Mouse (Mus musculus) cerebellum, adult 8-10 months (tissue): ENCODE results near the gene Ifna1.

Source experiments
- DNase-seq: peaks from one replicate; pipeline ENCODE4 v3.0.0; 2022

The Ifna1 gene

GRCm38 (mm10) chr4:88875435-88876095, 25.7 kb downstream of the Ifna1 start:
- DNase-seq = no peak

GRCm38 (mm10) chr4:88876520-88876919, 26.6 kb downstream of the Ifna1 start:
- no peak for DNase-seq

- no peak for DNase-seq
Observed at GRCm38 (mm10) chr4:88878246-88878645, 28.4 kb downstream of the Ifna1 start.

- DNase-seq = no peak
Observed at GRCm38 (mm10) chr4:88878772-88879171, 28.9 kb downstream of the Ifna1 start.

- no peak for DNase-seq
Observed at GRCm38 (mm10) chr4:88880101-88880500, 30.2 kb downstream of the Ifna1 start, which contains the start of gene Ifne. TSS of gene Ifne (minus strand) at chr4:88880201.

GRCm38 (mm10) chr4:88888236-88888635, 38.3 kb downstream of the Ifna1 start:
- no peak for DNase-seq

GRCm38 (mm10) chr4:88893201-88893754, 43.4 kb downstream of the Ifna1 start:
- DNase-seq = no peak
